Mouse (Mus musculus): Measurements from ENCODE around the gene D230025D16Rik.
A peak's percentile ranks its signal among the peaks of the same experiment; 100 is the strongest.

Gene D230025D16Rik

DNA sequence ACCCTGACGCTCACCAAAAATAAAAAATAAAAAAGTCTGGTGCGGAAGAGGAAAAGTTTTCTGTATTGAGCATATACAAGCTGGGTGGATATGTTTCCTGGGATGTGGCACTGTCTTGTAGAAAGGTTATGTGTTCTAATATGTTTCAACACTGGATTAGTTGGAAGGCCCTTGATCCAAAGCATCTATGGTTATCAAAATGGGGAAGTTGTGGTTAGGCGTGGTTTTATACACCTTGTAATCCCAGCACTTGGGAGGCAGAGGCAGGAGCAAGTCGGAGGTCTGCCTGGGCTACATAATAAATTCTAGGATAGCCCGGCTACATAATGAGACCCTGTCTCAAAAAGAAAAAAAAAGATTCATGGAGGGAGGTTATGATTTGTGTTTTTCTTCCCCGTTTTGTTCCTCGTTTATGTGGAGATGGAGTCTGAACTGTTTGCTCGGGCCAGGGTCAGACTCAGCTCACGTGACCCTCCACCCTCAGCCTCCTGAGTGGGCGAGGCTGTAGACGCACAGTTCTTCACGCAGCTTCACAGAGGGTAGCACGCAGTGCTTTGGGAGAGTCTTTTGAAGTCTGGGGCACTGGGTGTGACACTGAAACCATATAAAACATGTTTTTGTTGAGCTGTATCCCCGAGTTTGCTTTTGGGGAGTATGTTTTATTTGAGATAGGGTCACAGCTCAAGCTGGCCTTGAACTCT lies 12.6 kb downstream of the D230025D16Rik start:
- DNase-seq (ENCODE audit: low spot score in 2 of 2) = no peak

- DNase-seq (ENCODE audit: low spot score in 2 of 2) = no peak
Observed at GRCm38 (mm10) chr8:105241016-105241415, 16.1 kb downstream of the D230025D16Rik start.

- DNase-seq (ENCODE audit: low spot score in 2 of 2) = no peak
Observed at GRCm38 (mm10) chr8:105251954-105252353, 27.0 kb downstream of the D230025D16Rik start.

GRCm38 (mm10) chr8:105252680-105253537 lies 28.0 kb downstream of the D230025D16Rik start:
- DNase-seq (ENCODE audit: low spot score in 2 of 2) = no peak

- DNase-seq (ENCODE audit: low spot score in 2 of 2) = no peak
Observed at GRCm38 (mm10) chr8:105253766-105254151, 28.8 kb downstream of the D230025D16Rik start.

DNA sequence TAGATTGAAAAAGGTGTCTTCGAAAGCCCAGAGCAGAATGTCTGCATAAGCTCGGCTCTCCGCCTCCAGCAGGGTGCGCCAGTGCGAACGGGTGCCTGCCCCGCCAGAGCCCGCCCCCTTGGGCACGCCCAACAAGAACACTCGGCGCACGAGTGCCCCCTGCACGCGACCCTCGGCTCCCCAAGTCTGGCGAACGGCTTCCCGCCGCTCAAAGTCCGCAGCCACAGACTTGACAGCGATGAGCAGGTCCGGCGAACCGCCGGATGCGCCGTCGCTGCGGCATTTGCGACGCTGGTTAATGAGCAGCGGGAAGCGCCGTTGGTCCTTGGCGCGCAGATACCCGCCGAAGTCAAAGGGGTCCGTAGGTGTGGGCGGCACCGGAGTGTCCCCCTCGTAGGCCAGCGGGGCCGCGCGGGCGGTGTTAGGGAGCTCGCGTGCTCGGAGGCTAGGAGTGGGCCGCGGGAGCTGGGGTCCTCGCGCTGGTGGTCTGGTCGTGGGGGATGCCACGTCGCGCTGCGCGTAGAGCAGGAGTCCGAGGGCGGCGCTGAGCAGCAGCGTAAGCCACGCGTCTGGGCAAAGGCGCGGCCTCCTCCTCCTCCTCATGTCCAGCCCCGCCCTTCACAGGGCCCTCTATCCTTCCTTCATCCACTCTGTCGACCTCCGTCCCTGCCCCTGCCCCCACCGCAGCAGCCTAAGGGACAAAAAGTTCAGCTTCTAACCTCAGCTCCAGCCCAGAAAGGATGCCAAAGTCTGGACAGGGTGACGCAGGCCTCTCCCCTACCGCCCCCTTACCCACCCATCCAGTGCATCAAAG lies 29.4 kb downstream of the D230025D16Rik start:
- DNase-seq (ENCODE audit: low spot score in 2 of 2) = peak; percentile 81 to 89

- DNase-seq (ENCODE audit: low spot score in 2 of 2) = peak; percentile 50 to 82
Observed at GRCm38 (mm10) chr8:105254966-105255350, 30.0 kb downstream of the D230025D16Rik start, which contains the start of gene B3gnt9. TSS of gene B3gnt9 (minus strand) at chr8:105255153.

DNA sequence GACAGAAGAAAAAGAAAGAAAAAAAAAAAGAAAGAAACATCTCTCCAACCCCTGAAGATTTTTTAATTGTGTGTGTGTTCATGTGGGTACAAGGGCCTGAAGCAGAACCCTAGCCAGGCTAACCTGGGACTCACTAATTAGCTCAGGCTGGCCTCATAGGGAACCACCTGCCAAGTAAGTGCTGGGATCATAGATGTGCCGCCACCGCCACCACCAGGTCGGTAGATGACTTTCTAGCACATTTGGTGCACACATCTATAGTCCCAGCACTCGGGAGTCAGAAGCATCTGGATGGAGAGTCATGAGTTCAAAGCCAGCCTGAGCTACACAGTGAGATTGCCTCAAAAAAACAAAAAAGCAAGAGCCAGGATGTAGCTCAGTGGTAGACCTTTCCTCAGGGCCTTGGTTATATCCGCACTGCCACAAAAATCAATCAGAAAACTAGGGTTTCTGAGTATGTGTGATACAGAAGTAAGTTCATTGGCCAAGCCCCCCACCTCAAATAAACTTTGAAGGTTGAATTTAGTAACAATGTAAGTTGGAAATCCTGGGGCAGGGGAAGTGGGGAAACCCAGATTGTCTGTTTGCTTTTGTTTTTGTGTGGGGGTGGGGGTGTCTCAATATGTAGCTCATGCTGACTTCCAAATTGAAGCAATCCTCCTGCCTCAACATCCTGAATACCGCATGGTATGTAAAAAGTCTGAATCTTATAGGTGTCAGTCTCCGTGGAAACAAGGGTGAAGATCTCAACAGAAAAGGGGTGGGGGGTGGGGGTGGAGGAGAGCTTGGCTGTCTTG lies 32.6 kb downstream of the D230025D16Rik start:
- DNase-seq (ENCODE audit: low spot score in 2 of 2) = no peak

- DNase-seq (ENCODE audit: low spot score in 2 of 2) = no peak
Observed at GRCm38 (mm10) chr8:105258911-105259720, 34.2 kb downstream of the D230025D16Rik start.

- peak; percentile 50 to 60 for DNase-seq (ENCODE audit: low spot score in 2 of 2)
Observed at GRCm38 (mm10) chr8:105259721-105260320, 34.9 kb downstream of the D230025D16Rik start.

GRCm38 (mm10) chr8:105260371-105261099 lies 35.6 kb downstream of the D230025D16Rik start:
- no peak for DNase-seq (ENCODE audit: low spot score in 2 of 2)

DNA sequence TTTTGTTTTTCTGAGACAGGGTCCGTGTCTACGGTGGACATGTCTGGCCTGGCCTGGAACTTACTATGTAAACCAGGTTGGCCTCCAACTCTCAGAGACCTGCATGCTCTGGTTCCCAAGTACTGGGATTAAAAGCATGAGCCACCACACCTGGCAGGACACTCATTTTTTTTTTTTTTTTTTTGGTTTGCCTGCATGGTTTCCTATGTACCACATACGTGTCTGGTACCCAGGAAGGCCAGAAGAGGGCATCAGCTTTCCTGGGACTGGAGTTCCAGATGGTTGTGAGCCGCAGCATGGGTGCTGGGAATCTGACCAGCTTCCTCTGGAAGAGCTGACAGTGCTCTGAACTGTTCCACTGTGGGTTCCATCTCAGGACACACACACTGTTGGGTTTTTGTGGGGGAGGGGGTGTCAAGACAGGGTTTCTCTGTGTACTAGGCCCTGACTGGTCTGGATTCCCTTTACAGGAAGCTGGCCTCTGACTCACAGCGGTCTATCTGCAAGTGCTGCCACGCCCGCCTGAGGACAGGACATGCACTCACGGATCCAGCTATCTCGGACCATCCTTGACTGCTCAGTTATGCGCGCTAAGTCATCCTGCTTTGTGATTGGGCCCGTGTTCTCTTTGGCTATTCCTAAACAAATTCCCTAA lies 36.5 kb downstream of the D230025D16Rik start:
- no peak for DNase-seq (ENCODE audit: low spot score in 2 of 2)

DNA sequence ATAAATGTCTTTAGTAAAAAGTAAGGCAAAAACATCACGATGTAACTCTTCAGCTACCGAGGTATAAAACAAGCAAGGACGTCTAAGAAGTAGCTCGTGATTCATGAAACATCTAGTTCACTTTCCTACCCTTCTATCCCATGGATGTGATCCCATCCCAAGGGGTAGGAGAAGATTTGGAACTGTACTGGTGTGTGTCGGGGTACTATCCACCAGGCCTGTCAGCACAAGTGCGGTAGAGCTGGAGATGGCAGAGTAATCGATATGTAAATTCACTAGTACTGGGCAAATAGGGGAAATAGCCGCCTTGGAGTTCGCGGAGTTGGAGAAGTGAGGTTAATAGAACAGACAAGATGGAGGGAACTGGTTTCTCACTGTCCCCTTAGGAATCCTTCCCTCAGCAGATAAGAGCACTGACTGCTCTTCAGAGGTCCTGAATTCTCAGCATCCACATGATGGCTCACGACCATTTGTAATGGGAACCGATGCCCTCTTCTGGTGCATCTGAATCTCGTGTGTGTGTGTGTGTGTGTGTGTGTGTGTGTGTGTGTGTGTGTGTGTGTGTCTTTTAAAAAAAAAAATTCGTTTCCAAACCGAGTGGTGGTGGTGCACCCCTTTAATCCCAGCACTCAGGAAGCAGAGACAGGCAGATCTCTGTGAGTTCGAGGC lies 38.4 kb downstream of the D230025D16Rik start:
- no peak for DNase-seq (ENCODE audit: low spot score in 2 of 2)

DNA sequence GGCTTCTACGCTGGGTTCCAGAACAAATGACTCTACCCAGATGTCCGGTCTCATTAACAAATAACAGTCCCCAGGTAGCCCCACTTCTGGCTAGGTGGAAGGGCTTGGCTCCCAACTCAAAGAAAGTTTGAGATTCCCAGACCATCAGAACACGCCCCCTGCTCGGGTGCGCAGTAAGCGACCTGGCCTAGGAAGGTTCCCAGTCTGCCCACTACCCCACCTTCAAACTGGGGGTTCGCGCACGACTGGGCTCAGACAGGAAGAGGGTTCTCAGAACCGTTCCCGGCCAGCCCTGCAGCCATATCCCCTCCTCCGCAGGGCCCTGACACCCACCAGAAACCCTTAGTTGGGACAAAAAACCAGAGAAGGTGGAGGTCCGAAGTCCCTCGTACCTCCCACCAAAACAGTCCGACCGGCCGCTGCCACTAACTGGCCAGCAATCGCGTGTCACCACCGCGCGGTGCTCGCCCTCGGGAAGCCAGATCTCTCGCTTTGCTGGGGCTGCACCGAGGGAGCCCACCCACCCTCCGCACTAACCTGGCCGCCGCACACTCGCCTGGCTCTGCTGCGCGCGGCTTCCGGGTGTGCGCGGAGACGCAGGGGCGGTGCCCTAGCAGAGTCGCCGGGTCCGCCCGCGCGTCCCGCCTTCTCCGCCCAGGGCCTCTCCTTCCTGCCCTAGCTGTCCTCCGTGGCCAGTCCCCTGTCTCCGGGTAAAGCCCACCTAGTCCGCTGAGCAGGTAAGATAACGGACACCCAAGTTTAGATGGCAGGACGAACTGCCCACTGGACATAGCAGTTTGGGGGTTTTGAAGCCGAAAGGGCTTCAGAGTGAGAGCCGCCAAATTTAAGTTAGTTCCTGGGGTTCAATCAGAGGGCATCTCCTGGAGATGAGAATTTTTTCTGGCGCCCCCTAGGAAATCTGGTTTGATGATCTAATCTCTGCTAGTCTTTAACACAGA lies 39.4 kb downstream of the D230025D16Rik start, which contains the start of the genes Tradd and Fbxl8:
TSS of gene Tradd (minus strand) at position 586 of the 959 bp plus-strand sequence.
TSS of gene Fbxl8 (plus strand) at position 625 of the 959 bp plus-strand sequence.
- peak; percentile 80 to 82 for DNase-seq (ENCODE audit: low spot score in 2 of 2)

- DNase-seq (ENCODE audit: low spot score in 2 of 2) = peak in 1 of 2 experiments; percentile 20
Observed at GRCm38 (mm10) chr8:105265128-105265527, 40.2 kb downstream of the D230025D16Rik start.

DNA sequence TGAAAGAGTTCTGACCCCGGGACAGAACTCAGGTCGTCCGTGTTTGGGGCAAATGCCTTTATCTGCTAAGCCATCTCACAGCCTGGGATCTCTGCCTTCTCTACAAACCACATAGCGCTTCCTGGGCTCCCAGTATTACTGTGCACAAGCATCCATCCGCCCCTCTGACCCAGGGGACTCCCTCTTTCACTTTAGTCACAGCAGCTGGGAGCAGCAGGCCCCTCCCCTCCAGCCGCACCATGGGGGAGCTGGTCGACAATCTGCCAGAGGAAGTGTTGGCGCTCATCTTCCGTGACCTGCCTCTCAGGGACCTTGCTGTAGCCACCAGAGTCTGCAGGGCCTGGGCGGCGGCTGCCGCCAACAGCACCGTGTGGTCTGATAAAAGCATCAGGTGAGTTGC lies 41.8 kb downstream of the D230025D16Rik start:
- DNase-seq (ENCODE audit: low spot score in 2 of 2) = no peak
